Mouse (Mus musculus) bone marrow macrophage, adult 2 months (primary cell): Measurements from ENCODE around the gene Plin5.

Source experiments
- CTCF ChIP-seq: IDR thresholded peaks from 2 replicates; pipeline ENCODE4 v1.5.1; 2012; ENCODE audit warnings: low read depth, mild to moderate bottlenecking, low read length, moderate library complexity
- POLR2A ChIP-seq: IDR thresholded peaks from 2 replicates; pipeline ENCODE4 v1.6.1; 2012; ENCODE audit warnings: mild to moderate bottlenecking, low read depth, low read length, borderline replicate concordance

DNA sequence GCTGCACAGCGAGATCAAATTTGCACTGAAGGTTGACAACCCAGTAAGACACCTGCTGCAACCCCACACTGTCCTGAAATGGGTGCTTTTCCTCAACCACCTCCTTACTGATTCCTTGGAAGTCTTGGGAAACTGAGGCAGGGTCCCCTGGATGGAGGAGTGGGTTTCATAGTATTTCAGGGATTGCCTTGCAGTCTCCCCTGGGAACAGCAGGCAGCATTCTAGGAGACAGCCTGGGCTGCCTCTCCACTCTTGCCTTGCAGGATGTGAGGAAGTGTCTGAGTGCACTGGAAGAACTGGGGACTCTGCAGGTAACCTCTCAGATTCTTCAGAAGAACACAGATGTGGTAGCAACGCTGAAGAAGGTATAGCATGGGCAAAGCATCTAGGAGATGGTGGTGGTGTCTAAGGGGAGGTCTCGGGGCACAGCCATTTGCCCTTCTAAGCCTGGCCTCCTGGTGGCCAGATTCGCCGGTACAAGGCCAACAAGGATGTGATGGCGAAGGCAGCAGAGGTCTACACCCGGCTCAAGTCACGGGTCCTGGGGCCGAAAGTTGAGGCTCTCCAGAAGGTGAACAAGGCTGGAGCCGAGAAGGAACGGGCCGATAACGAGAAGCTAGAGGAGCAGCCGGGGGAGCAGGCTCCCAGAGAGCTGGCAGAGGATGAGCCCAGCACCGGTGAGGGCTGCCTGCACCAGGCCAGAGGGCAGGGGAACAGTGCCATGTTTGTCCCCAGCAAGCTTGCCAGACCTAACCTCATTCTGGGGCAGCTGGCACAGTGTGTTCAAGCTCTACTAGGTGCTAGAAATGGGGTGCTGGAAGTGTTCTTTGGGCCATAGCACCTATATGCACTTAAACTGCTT is 18.5 kb downstream of the Plin5 start:
- TF ChIP-seq CTCF (no peak), POLR2A (no peak)
